Mouse (Mus musculus): Measurements from ENCODE around the gene Serpina1c.
"Not testable (repeated sequence)": the region's sequence is repeated elsewhere in the genome, so short reads cannot be mapped to it uniquely, and the experiment has no call there.

Gene Serpina1c

GRCm38 (mm10) chr12:103904837-103905340 is at the start of gene Serpina1c:
Serpina1c (minus strand) TSS chr12:103904887.
- DNase-seq (ENCODE audit: low read depth, low spot score): not testable (repeated sequence)

- DNase-seq (ENCODE audit: low read depth, low spot score): not testable (repeated sequence)
Observed at GRCm38 (mm10) chr12:103952972-103953371, 48.3 kb upstream of the Serpina1c start.

GRCm38 (mm10) chr12:103946243-103946642 is 41.6 kb upstream of the Serpina1c start:
- DNase-seq (ENCODE audit: low read depth, low spot score): no peak

GRCm38 (mm10) chr12:103909181-103909580 is 4.5 kb upstream of the Serpina1c start:
- DNase-seq (ENCODE audit: low read depth, low spot score): not testable (repeated sequence)

GRCm38 (mm10) chr12:103907746-103908145 is 3.1 kb upstream of the Serpina1c start:
- not testable (repeated sequence) for DNase-seq (ENCODE audit: low read depth, low spot score)

- not testable (repeated sequence) for DNase-seq (ENCODE audit: low read depth, low spot score)
Observed at GRCm38 (mm10) chr12:103901929-103902328, 2.8 kb downstream of the Serpina1c start.

- not testable (repeated sequence) for DNase-seq (ENCODE audit: low read depth, low spot score)
Observed at GRCm38 (mm10) chr12:103866873-103867272, 37.8 kb downstream of the Serpina1c start.

GRCm38 (mm10) chr12:103863101-103863974 is 41.3 kb downstream of the Serpina1c start, which contains the start of gene Serpina1a:
Serpina1a (minus strand) TSS chr12:103863562.
- not testable (repeated sequence) for DNase-seq (ENCODE audit: low read depth, low spot score)

GRCm38 (mm10) chr12:103860976-103861375 is 43.7 kb downstream of the Serpina1c start:
- no peak for DNase-seq (ENCODE audit: low read depth, low spot score)

GRCm38 (mm10) chr12:103860571-103860970 is 44.1 kb downstream of the Serpina1c start:
- not testable (repeated sequence) for DNase-seq (ENCODE audit: low read depth, low spot score)

- not testable (repeated sequence) for DNase-seq (ENCODE audit: low read depth, low spot score)
Observed at GRCm38 (mm10) chr12:103859584-103859983, 45.1 kb downstream of the Serpina1c start.

GRCm38 (mm10) chr12:103853032-103853431 is 51.7 kb downstream of the Serpina1c start:
- DNase-seq (ENCODE audit: low read depth, low spot score): not testable (repeated sequence)

All from brain, embryonic 18.5 days (tissue).